Mouse (Mus musculus) liver, postnatal 0 days (tissue): ENCODE measurements around the gene Zkscan4. TPM values are rescaled to one million over a fixed set of nuclear protein-coding genes. Genes with fewer than 3 reads are reported as not detected.
"Not testable (repeated sequence)": the region's sequence is repeated elsewhere in the genome, so short reads cannot be mapped to it uniquely, and the experiment has no call there.

ENCODE experiments used
- ATAC-seq: fragments of 200-750 bp; cut with Nextera tagmentation; 2 replicates; pipeline ENCODE4 v1.8.0; 2017; ENCODE audit warnings: mild to moderate bottlenecking, moderate library complexity
- DNase-seq: peaks from one replicate; pipeline ENCODE4 v3.0.0-alpha.2; 2016
- H3K27ac ChIP-seq: fragments of 300-500 bp; sonication (generic); 2 replicates; pipeline ENCODE4 v1.5.1; 2014; ENCODE audit warnings: antibody characterized with exemption, moderate library complexity, mild to moderate bottlenecking, low read depth
- H3K27me3 ChIP-seq: fragments of 300-500 bp; sonication (generic); 2 replicates; pipeline ENCODE4 v1.6.1; 2014; ENCODE audit warnings: low read length, control low read depth, mixed read lengths; ENCODE audit not compliant: insufficient read depth
- H3K36me3 ChIP-seq: fragments of 300-500 bp; sonication (generic); replicated peaks from 2 replicates; pipeline ENCODE4 v1.6.1; 2014; ENCODE audit warnings: mild to moderate bottlenecking, control low read depth, low read length, moderate library complexity, mixed read lengths; ENCODE audit not compliant: insufficient read depth
- H3K4me1 ChIP-seq: fragments of 300-500 bp; sonication (generic); 2 replicates; pipeline ENCODE4 v1.6.1; 2014; ENCODE audit warnings: antibody characterized with exemption, mild to moderate bottlenecking, control low read depth; ENCODE audit not compliant: insufficient read depth
- H3K4me2 ChIP-seq: fragments of 300-500 bp; sonication (generic); 2 replicates; pipeline ENCODE4 v1.6.1; 2014; ENCODE audit warnings: low read depth, mild to moderate bottlenecking, low read length, moderate library complexity, mixed read lengths
- H3K4me3 ChIP-seq: fragments of 300-500 bp; sonication (generic); 2 replicates; pipeline ENCODE4 v1.5.1; 2014; ENCODE audit warnings: low read depth, low read length
- H3K9ac ChIP-seq: fragments of 300-500 bp; sonication (generic); replicated peaks from 2 replicates; pipeline ENCODE4 v1.6.1; 2014; ENCODE audit warnings: mild to moderate bottlenecking, moderate library complexity
- H3K9me3 ChIP-seq: fragments of 300-500 bp; sonication (generic); 2 replicates; pipeline ENCODE4 v1.6.1; 2016; ENCODE audit warnings: mild to moderate bottlenecking, control low read depth, low read length, mixed read lengths
- CTCF ChIP-seq: sonication (generic); IDR thresholded peaks from 2 replicates; pipeline ENCODE4 v1.5.1; 2016; ENCODE audit warnings: antibody characterized with exemption, low read depth
- EP300 ChIP-seq: IDR thresholded peaks from 2 replicates; pipeline ENCODE4 v1.6.1; 2016; ENCODE audit warnings: antibody characterized with exemption, low read depth, mild to moderate bottlenecking
- WGBS: fragments of 180-500 bp; shearing (Covaris S2); extraction: QIAGEN DNeasy Blood & Tissue Kit; methylation state at CpG from one replicate; pipeline ENCODE4 v1.1.7; 2014; ENCODE audit not compliant: insufficient replicate concordance; 5-methylcytosine and 5-hydroxymethylcytosine counted together
- polyA plus RNA-seq: library from polyadenylated mRNA; unstranded; fragments of >200 nt; fragmentation: Nextera tagmentation; extraction: Ambion mirVana; gene quantifications from 2 replicates; pipeline ENCODE4 v1.2.1, GENCODE M21; 2015

Gene Zkscan4
- polyA plus RNA-seq, 1 experiment from 2014 or later = 0.78 TPM

DNA sequence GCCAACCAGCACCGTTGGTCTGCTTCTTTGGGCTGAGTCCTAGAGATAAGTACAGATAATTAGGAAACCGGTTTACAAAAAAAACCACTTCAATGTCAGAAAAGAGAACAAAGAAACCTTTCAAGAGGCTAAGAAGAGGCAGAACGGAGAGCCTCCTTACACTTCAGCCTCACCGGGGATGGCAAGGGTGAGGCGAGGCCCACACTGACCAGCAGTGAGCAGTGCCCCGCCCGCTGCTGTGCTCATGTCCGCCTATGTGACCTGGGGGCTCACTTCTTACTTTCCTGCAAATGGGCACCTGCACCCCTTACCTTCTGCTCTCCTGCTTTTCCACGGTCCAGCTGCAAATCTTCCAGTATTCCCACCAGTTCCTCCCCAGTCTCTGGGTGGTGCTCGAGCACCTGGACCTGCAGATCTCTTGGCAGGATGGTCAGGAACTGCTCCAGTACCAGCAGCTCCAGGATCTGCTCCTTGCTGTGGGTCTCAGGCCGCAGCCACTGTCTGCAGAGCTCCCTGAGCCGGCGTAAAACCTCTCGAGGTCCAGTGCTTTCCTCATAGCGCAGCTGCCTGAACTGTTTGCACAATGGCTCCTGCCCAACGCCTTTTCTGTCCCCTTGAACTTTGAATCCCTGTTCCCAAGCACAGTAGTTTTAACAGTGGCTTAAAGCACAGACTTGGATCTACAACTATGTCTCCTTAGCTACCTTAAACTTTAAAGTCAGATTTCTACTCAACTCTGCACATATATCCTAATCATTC lies 30.7 kb upstream of the Zkscan4 start:
- DNase-seq = no peak
- no peak overlapping the region for H3K4me2 ChIP-seq
- no peak overlapping the region for H3K4me3 ChIP-seq
- no peak overlapping the region for H3K9ac ChIP-seq
- TF ChIP-seq EP300 (no peak), CTCF (no peak)
- H3K27ac ChIP-seq = peak overlapping the region; percentile 71
- 67% methylated on average over 16 of the region's 16 CpGs for WGBS
- H3K4me1 ChIP-seq = peaks cover 28% of the 10 kb centered on the region
- ATAC-seq = peak; percentile 34; the same call in 1 of the 2 replicates
- no peaks in the 10 kb centered on the region for H3K9me3 ChIP-seq
- H3K27me3 ChIP-seq = no peaks in the 10 kb centered on the region
- peaks cover 40% of the 10 kb centered on the region for H3K36me3 ChIP-seq

- Histone ChIP-seq H3K27ac (peak overlapping the region; percentile 81), H3K9ac (peak overlapping the region; percentile 61), H3K4me1 (peaks cover 25% of the 10 kb centered on the region), H3K36me3 (peaks cover 4% of the 10 kb centered on the region; the same call in 1 of the 2 replicates), H3K27me3 (no peaks in the 10 kb centered on the region), H3K4me2 (peak overlapping the region; percentile 75), H3K9me3 (no peaks in the 10 kb centered on the region), H3K4me3 (peak overlapping the region; percentile 58)
- WGBS = 2% methylated on average over 13 of the region's 13 CpGs
- TF ChIP-seq EP300 = no peak
- TF ChIP-seq CTCF = no peak
- ATAC-seq = peak; percentile 15; the same call in 1 of the 2 replicates
- DNase-seq = no peak
These were observed 25.7 kb upstream of the Zkscan4 start for GRCm38 (mm10) chr13:21453042-21453441.

- H3K9me3 ChIP-seq = no peaks in the 10 kb centered on the region
- H3K27ac ChIP-seq = peak within 1 kb of the TSS; percentile 81
- peak within 1 kb of the TSS; percentile 61 for H3K9ac ChIP-seq
- peak; percentile 85 for DNase-seq
- H3K4me3 ChIP-seq = peak within 1 kb of the TSS; percentile 58
- H3K4me2 ChIP-seq = peak within 1 kb of the TSS; percentile 75
- H3K27me3 ChIP-seq = no peaks in the 10 kb centered on the region
- peak; percentile 95 for ATAC-seq
- TF ChIP-seq EP300 = 0 out of 2 replicates have a peak, but pooled peaks have one; percentile 38
- no peak for TF ChIP-seq CTCF
- 0 out of 2 replicates have a peak, but pooled peaks cover 4% of the 10 kb centered on the region for H3K36me3 ChIP-seq
- peaks cover 23% of the 10 kb centered on the region for H3K4me1 ChIP-seq
- under 1% methylated on average over 23 of the region's 23 CpGs for WGBS
These were observed 25.3 kb upstream of the Zkscan4 start, which contains the start of gene Zscan26 for GRCm38 (mm10) chr13:21453449-21453848. TSS of gene Zscan26 (minus strand) at chr13:21453730.

DNA sequence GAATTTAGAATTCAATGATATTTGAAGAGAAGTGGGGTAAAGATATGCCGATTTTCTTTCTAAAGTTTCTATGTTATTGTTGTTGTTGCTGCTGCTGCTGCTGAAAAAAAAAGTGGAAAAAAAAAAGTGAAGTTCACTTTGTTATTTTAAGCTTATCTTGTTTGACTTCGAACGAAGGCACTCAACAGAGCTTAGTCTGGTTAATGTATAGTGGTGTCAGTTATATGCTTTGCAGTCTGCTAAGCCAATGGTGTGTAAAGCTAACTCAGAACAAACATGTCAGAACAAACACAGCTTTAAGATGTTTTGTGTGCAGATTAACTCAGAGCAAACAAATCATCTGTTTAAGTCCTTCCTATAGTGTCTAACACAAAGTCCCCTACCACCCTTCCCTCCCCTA lies 24.6 kb upstream of the Zkscan4 start:
- no peak overlapping the region for H3K4me3 ChIP-seq
- H3K9me3 ChIP-seq = no peaks in the 10 kb centered on the region
- 41% methylated on average over 3 of the region's 3 CpGs for WGBS
- no peak for DNase-seq
- TF ChIP-seq EP300 (no peak), CTCF (no peak)
- H3K4me1 ChIP-seq = peaks cover 17% of the 10 kb centered on the region; the same call in 1 of the 2 replicates
- no peaks in the 10 kb centered on the region for H3K27me3 ChIP-seq
- H3K9ac ChIP-seq = no peak overlapping the region
- no peak for ATAC-seq
- H3K27ac ChIP-seq = peak overlapping the region; percentile 81
- peak overlapping the region; percentile 75 for H3K4me2 ChIP-seq
- H3K36me3 ChIP-seq = 0 out of 2 replicates have a peak, but pooled peaks cover 4% of the 10 kb centered on the region

- Histone ChIP-seq H3K4me2 (no peak overlapping the region), H3K4me3 (no peak overlapping the region), H3K27ac (no peak overlapping the region), H3K4me1 (peaks cover 11% of the 10 kb centered on the region; the same call in 1 of the 2 replicates), H3K9ac (no peak overlapping the region), H3K9me3 (no peaks in the 10 kb centered on the region), H3K36me3 (no peaks in the 10 kb centered on the region), H3K27me3 (no peaks in the 10 kb centered on the region)
- TF ChIP-seq CTCF (no peak), EP300 (no peak)
- DNase-seq (no peak), ATAC-seq (no peak)
- WGBS = 39% methylated on average over 4 of the region's 4 CpGs
These were observed 22.4 kb upstream of the Zkscan4 start for GRCm38 (mm10) chr13:21456347-21456746.

GRCm38 (mm10) chr13:21462516-21462915 lies 16.2 kb upstream of the Zkscan4 start:
- not testable (repeated sequence) for H3K9me3 ChIP-seq, H3K4me3 ChIP-seq, H3K27ac ChIP-seq, H3K4me1 ChIP-seq, H3K4me2 ChIP-seq, H3K27me3 ChIP-seq, H3K9ac ChIP-seq, H3K36me3 ChIP-seq, DNase-seq, ATAC-seq
- WGBS = 59% methylated on average over 9 of the region's 9 CpGs
